In genomic region chr2:68052481-68052880, GRCm38 (mm10) we compare ENCODE assay signal across 32 mouse cellular contexts.
DNase-seq lines count a peak whose midpoint lies in the region; ATAC-seq and TF ChIP-seq lines count a peak whose summit lies in the region.
"Had no signal": no experiment of that assay in that cellular context is flagged by ENCODE, and none has a peak within 500 bp of the region (broad histone marks: within the 10 kb centered on the region; RNA-seq: fewer than 3 reads in every experiment).

No protein-coding gene starts in this region.

- H3K4me2 ChIP-seq in midbrain, embryonic 11.5 days, result no peak overlapping the region
- no peak overlapping the region for H3K4me2 ChIP-seq in midbrain, postnatal 0 days (ENCODE audit: low read depth, low read length, poor library complexity, severe bottlenecking)
- no peak overlapping the region for H3K4me2 ChIP-seq in stomach, embryonic 15.5 days
- H3K4me2 ChIP-seq: embryonic facial prominence, embryonic 12.5 days; heart, embryonic 12.5 days; hindbrain, embryonic 13.5 days; limb, embryonic 15.5 days; liver, embryonic 13.5 days; neural tube, embryonic 15.5 days had no signal

- H3K4me3 ChIP-seq in midbrain, embryonic 11.5 days (ENCODE audit: low read depth, low read length), result no peak overlapping the region
- H3K4me3 ChIP-seq in midbrain, postnatal 0 days (ENCODE audit: low read depth, low read length), result no peak overlapping the region
- H3K4me3 ChIP-seq in stomach, embryonic 15.5 days (replicated peaks), result no peak overlapping the region
- H3K4me3 ChIP-seq: embryonic facial prominence, embryonic 12.5 days; gastrocnemius, adult 2 months; heart, embryonic 12.5 days; hindbrain, embryonic 13.5 days; limb, embryonic 10.5 days; limb, embryonic 15.5 days; liver, embryonic 13.5 days; neural tube, embryonic 15.5 days had no signal

- H3K27me3 ChIP-seq in midbrain, embryonic 11.5 days (ENCODE audit: control insufficient read depth, insufficient read depth, low read length), result no peaks in the 10 kb centered on the region
- H3K27me3 ChIP-seq in midbrain, postnatal 0 days (ENCODE audit: insufficient read depth, low read length), result no peaks in the 10 kb centered on the region
- no peaks in the 10 kb centered on the region for H3K27me3 ChIP-seq in stomach, embryonic 15.5 days (replicated peaks)
- H3K27me3 ChIP-seq: embryonic facial prominence, embryonic 12.5 days; heart, embryonic 12.5 days; hindbrain, embryonic 13.5 days; limb, embryonic 15.5 days; liver, embryonic 13.5 days; neural tube, embryonic 15.5 days had no signal

- peak; percentile 5 for DNase-seq in kidney, postnatal 14 days
- DNase-seq in kidney, adult 11 months, result no peak
- peak; percentile 51 for DNase-seq in midbrain, embryonic 11.5 days (ENCODE audit: low spot score, missing footprints)
- DNase-seq in midbrain, postnatal 0 days (ENCODE audit: low spot score), result no peak
- DNase-seq in lung, postnatal 36 days, result peak; percentile 44
- DNase-seq in frontal cortex, postnatal 14 days (ENCODE audit: low spot score in 2 of 2), result no peak
- DNase-seq in left cerebral cortex, postnatal 14 days (ENCODE audit: low spot score in 2 of 2), result no peak
- DNase-seq: adrenal gland, postnatal 25 days; B cell, adult 2 months; cerebellum, adult 11-12 months; cerebellum, adult 9-11 months; embryo, embryonic 11 days; gastrocnemius, adult 2 months; gastrocnemius, postnatal 36 days; heart, adult 18-20 months; heart, postnatal 4 days; kidney, postnatal 4 days; layer of hippocampus, postnatal 36 days; liver, embryonic 13.5 days; midbrain, embryonic 14.5 days; retina, postnatal 1 day; right cerebral cortex, postnatal 14 days; thymus, adult 2 months; thymus, postnatal 4 days had no signal

- H3K9me3 ChIP-seq in midbrain, embryonic 11.5 days (ENCODE audit: control insufficient read depth, low read length), result no peaks in the 10 kb centered on the region
- no peaks in the 10 kb centered on the region for H3K9me3 ChIP-seq in midbrain, postnatal 0 days (ENCODE audit: low read length)
- no peaks in the 10 kb centered on the region for H3K9me3 ChIP-seq in stomach, embryonic 15.5 days
- H3K9me3 ChIP-seq: embryonic facial prominence, embryonic 12.5 days; heart, embryonic 12.5 days; hindbrain, embryonic 13.5 days; limb, embryonic 10.5 days; limb, embryonic 15.5 days; liver, embryonic 13.5 days; neural tube, embryonic 15.5 days had no signal

- 86% methylated on average over 6 of the region's 6 CpGs for WGBS in midbrain, embryonic 11.5 days
- 78% methylated on average over 6 of the region's 6 CpGs for WGBS in midbrain, postnatal 0 days
- WGBS in stomach, embryonic 15.5 days, result 60% methylated on average over 6 of the region's 6 CpGs

- no peak overlapping the region for H3K9ac ChIP-seq in midbrain, embryonic 11.5 days (ENCODE audit: low read length)
- H3K9ac ChIP-seq in midbrain, postnatal 0 days (replicated peaks; ENCODE audit: low read length, poor library complexity, severe bottlenecking), result no peak overlapping the region
- H3K9ac ChIP-seq in stomach, embryonic 15.5 days, result no peak overlapping the region
- H3K9ac ChIP-seq: embryonic facial prominence, embryonic 12.5 days; heart, embryonic 12.5 days; hindbrain, embryonic 13.5 days; limb, embryonic 15.5 days; liver, embryonic 13.5 days; neural tube, embryonic 15.5 days had no signal

- no peak for ATAC-seq in midbrain, embryonic 11.5 days (ENCODE audit: low FRiP score)
- ATAC-seq in midbrain, postnatal 0 days (ENCODE audit: low FRiP score), result no peak
- ATAC-seq in stomach, embryonic 15.5 days (ENCODE audit: insufficient read depth, low FRiP score, low read depth), result peak; percentile 79; the same call in 1 of the 2 replicates
- ATAC-seq: forebrain, embryonic 14.5 days had no signal

- no peak overlapping the region for H3K27ac ChIP-seq in midbrain, embryonic 11.5 days (ENCODE audit: low read depth, low read length)
- H3K27ac ChIP-seq in midbrain, postnatal 0 days (ENCODE audit: low read depth, low read length), result no peak overlapping the region
- H3K27ac ChIP-seq in stomach, embryonic 15.5 days, result peak overlapping the region; percentile 52; the same call in 1 of the 2 replicates
- H3K27ac ChIP-seq: embryonic facial prominence, embryonic 12.5 days; gastrocnemius, adult 2 months; hindbrain, embryonic 13.5 days; limb, embryonic 10.5 days; limb, embryonic 15.5 days; liver, embryonic 13.5 days; neural tube, embryonic 15.5 days had no signal

- intact Hi-C loops in left cerebral cortex, postnatal 14 days (cut with DNase I), result no loop called here

- no peaks in the 10 kb centered on the region for H3K4me1 ChIP-seq in midbrain, embryonic 11.5 days (ENCODE audit: control insufficient read depth, insufficient read depth, low read length)
- H3K4me1 ChIP-seq in midbrain, postnatal 0 days (ENCODE audit: insufficient read depth, low read length), result no peaks in the 10 kb centered on the region
- no peaks in the 10 kb centered on the region for H3K4me1 ChIP-seq in stomach, embryonic 15.5 days
- H3K4me1 ChIP-seq: embryonic facial prominence, embryonic 12.5 days; heart, embryonic 12.5 days; limb, embryonic 10.5 days; limb, embryonic 15.5 days; liver, embryonic 13.5 days; neural tube, embryonic 15.5 days had no signal

- no peak for TF ChIP-seq CTCF in midbrain, postnatal 0 days (IDR thresholded peaks at IDR 0.05)

- H3K36me3 ChIP-seq in midbrain, embryonic 11.5 days (ENCODE audit: control insufficient read depth, insufficient read depth, low read length), result no peaks in the 10 kb centered on the region
- H3K36me3 ChIP-seq in midbrain, postnatal 0 days (ENCODE audit: insufficient read depth, low read length), result no peaks in the 10 kb centered on the region
- no peaks in the 10 kb centered on the region for H3K36me3 ChIP-seq in stomach, embryonic 15.5 days
- H3K36me3 ChIP-seq: embryonic facial prominence, embryonic 12.5 days; heart, embryonic 12.5 days; hindbrain, embryonic 13.5 days; limb, embryonic 10.5 days; limb, embryonic 15.5 days; liver, embryonic 13.5 days; neural tube, embryonic 15.5 days had no signal

Comparison
In these comparisons a context has a peak if more than half of its experiments do, and no peak if none do; other contexts are left out.
1. DNase-seq: peak in kidney, postnatal 14 days (single experiment), midbrain, embryonic 11.5 days (single experiment) and lung, postnatal 36 days (single experiment); none in kidney, adult 11 months (single experiment), midbrain, postnatal 0 days (single experiment), frontal cortex, postnatal 14 days (0 of 2) and left cerebral cortex, postnatal 14 days (0 of 2).